Mouse (Mus musculus) myocyte (in vitro differentiated cells): ENCODE results near the gene 4921524J17Rik.

Experiments used
- CEBPB ChIP-seq: IDR thresholded peaks from 2 replicates; pipeline ENCODE4 v1.6.1; 2011; ENCODE audit warnings: mild to moderate bottlenecking, moderate library complexity; ENCODE audit not compliant: poor library complexity, insufficient read depth, severe bottlenecking
- E2F4 ChIP-seq: IDR thresholded peaks from one replicate; pipeline ENCODE4 v1.6.1; 2011; ENCODE audit warnings: mild to moderate bottlenecking, control low read depth, moderate library complexity; ENCODE audit not compliant: insufficient read depth
- MAX ChIP-seq: IDR thresholded peaks from one replicate; pipeline ENCODE4 v1.6.1; 2011; ENCODE audit warnings: low read depth, mild to moderate bottlenecking, control low read depth
- MYOD1 ChIP-seq, 3 experiments: IDR thresholded peaks; one replicate each; pipeline ENCODE4 v1.6.1; 2011; ENCODE audit warnings: control low read depth in 2 of 3, low read depth in 2 of 3, mild to moderate bottlenecking in 2 of 3, moderate library complexity in 1 of 3; ENCODE audit not compliant: insufficient read length in 2 of 3, control insufficient read depth in 1 of 3
- MYOG ChIP-seq, 3 experiments: IDR thresholded peaks; one replicate each; pipeline ENCODE4 v1.6.1; 2011; ENCODE audit warnings: control low read depth in 2 of 3, low read depth in 2 of 3, mild to moderate bottlenecking in 2 of 3; ENCODE audit not compliant: insufficient read length in 2 of 3, control insufficient read depth in 1 of 3, insufficient read depth in 1 of 3
- POLR2A ChIP-seq: IDR thresholded peaks from one replicate; pipeline ENCODE4 v1.6.1; 2011; ENCODE audit warnings: low read depth, mild to moderate bottlenecking, control low read depth, moderate library complexity; ENCODE audit not compliant: insufficient read length
- POLR2AphosphoS2 ChIP-seq: IDR thresholded peaks from one replicate; pipeline ENCODE4 v1.6.1; 2011; ENCODE audit warnings: low read depth, control low read depth; ENCODE audit not compliant: insufficient read length
- SRF ChIP-seq: IDR thresholded peaks from one replicate; pipeline ENCODE4 v1.6.1; 2011; ENCODE audit warnings: low read depth; ENCODE audit not compliant: control insufficient read depth, insufficient read length
- TCF12 ChIP-seq: IDR thresholded peaks from one replicate; pipeline ENCODE4 v1.6.1; 2011; ENCODE audit warnings: mild to moderate bottlenecking, control low read depth; ENCODE audit not compliant: poor library complexity, insufficient read depth, severe bottlenecking
- TCF3 ChIP-seq: IDR thresholded peaks from one replicate; pipeline ENCODE4 v1.6.1; 2011; ENCODE audit warnings: low read depth, control low read depth; ENCODE audit not compliant: insufficient read length
- USF1 ChIP-seq: IDR thresholded peaks from one replicate; pipeline ENCODE4 v1.6.1; 2011; ENCODE audit warnings: low read depth, mild to moderate bottlenecking, control low read depth, moderate library complexity

GRCm38 (mm10) chr8:85381926-85382325 lies 50.7 kb downstream of the 4921524J17Rik start:
- no peak for TF ChIP-seq POLR2A
- TF ChIP-seq E2F4: no peak
- TF ChIP-seq MAX: no peak
- no peak for TF ChIP-seq USF1
- TF ChIP-seq MYOG (IDR thresholded peaks at IDR 0.05; ENCODE audit: control insufficient read depth in 1 of 3, insufficient read depth in 1 of 3, insufficient read length in 2 of 3, low read depth in 2 of 3): peak in 1 of 3 experiments; percentile 9
- TF ChIP-seq SRF: no peak
- no peak for TF ChIP-seq TCF12
- no peak for TF ChIP-seq TCF3
- TF ChIP-seq CEBPB: no peak
- no peak for TF ChIP-seq POLR2AphosphoS2
- TF ChIP-seq MYOD1 (IDR thresholded peaks at IDR 0.05; ENCODE audit: control insufficient read depth in 1 of 3, insufficient read length in 2 of 3, low read depth in 2 of 3): no peak
